Mouse (Mus musculus) CD4-positive, CD25-positive, alpha-beta regulatory T cell (primary cell): Measurements from ENCODE around the gene Abraxas2. TPM values are rescaled to one million over a fixed set of nuclear protein-coding genes. Genes with fewer than 3 reads are reported as not detected.

ENCODE experiments used
- polyA plus RNA-seq: library from polyadenylated mRNA; unstranded; fragments of 100-300 nt; shearing (Covaris generic); gene quantifications from one replicate; pipeline ENCODE4 v1.2.1, GENCODE M21; 2017

Gene Abraxas2
- 33.6 TPM for polyA plus RNA-seq

DNA sequence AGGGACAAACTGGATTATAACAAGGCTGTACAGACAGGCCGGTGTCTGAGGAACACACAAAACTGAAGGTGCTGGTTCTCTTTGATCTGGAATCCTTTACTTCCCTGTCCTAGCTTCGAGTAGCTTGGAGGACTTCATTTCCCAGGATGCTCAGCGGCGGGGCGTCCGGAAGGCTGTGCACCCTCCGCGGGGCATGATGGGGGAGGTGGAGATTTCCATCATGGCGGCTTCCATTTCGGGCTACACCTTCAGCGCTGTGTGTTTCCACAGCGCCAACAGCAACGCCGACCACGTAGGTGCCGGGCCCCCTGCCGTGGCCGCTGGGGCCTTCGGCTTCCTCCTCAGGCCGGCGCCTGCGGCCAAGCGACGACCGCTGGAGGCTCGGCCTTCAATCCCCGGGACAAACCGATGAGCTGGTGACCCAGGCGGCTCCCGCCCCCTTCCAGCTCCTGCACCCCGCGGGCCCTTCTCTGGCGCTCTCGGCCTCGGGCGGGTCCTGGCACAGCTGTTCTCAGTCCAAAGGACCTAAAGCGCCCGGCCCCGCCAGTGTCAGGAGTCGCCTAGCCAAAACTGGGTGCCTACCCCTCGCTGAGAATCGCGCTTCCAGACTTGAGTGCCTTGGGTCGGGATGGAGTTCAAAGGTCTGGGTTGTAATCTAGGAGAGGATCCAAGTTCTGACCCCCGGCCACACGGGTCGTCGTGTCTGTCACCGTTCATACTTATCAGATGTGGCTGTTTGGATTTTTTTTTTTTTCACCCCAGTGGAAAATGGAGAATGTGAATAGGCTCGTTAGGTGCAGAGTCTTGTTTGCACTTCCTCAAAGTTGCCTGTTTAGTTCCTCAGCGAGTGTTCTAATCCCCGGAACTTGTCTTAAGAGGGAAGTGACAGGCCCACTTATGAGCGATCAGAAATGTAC, at the start of gene Abraxas2:
TSS of gene Abraxas2 (plus strand) at position 184 of the 917 bp plus-strand sequence.

GRCm38 (mm10) chr7:132813416-132814088, 45.5 kb upstream of the Abraxas2 start, which contains the start of gene Fam53b:
TSS of gene Fam53b (minus strand) at chr7:132813886.

GRCm38 (mm10) chr7:132852173-132852844, 6.7 kb upstream of the Abraxas2 start, which contains the start of gene Eef1akmt2:
TSS of gene Eef1akmt2 (minus strand) at chr7:132852673.

DNA sequence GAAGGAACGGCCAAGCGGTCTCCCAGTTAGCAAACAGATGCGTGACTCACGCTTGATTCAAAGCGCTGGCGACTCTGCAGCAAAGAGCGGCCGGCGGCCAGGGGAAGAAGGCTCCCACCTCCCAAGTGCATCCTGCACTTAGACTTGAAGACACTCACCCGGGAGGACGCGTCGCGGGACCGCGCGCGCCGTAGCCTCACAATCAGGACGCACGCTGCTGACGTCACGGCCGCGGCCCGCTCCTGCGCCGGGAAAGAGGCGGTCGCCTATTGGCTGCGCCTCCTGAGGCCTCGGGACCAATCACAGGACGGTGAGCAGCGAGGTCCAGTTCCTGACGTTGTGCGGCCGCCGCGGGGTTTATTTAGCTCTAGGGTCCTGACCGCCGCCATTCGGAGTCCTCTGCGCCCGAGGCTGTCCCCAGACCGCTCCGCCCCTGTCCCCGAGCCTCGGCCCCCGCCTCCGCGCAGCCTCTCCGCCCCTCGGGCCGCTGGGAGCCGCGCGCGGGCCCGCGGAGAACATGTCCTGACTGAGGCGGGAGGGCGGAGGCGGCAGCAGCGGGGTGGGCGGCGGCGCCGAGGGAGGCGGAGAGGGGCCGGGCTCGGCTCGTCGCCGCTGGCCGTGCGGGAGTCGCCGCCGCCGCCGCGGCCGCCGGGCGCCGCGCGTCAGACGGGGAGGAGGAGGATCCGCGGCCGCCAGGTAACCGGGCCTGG, 72.0 kb downstream of the Abraxas2 start, which contains the start of gene Zranb1:
TSS of gene Zranb1 (plus strand) at position 293 of the 710 bp plus-strand sequence.

Other genes starting within 250 kb of the Abraxas2 start
- 2.6 TPM for gene Lhpp, start 248.6 kb upstream of the Abraxas2 start, polyA plus RNA-seq
- gene Fam53b, start 45.3 kb upstream of the Abraxas2 start, polyA plus RNA-seq: 196 TPM
- gene Eef1akmt2, start 6.6 kb upstream of the Abraxas2 start, polyA plus RNA-seq: 50.1 TPM
- gene Zranb1, start 71.9 kb downstream of the Abraxas2 start, polyA plus RNA-seq: 32.9 TPM